Mouse (Mus musculus): ENCODE measurements at regions not wholly inside any gene's neighbourhood (a gene's known extent, or its start where the extent isn't known, plus 50 kb on each side); places are given as distances from the start of the nearest gene placed in this dataset.
"Not testable (repeated sequence)": the region's sequence is repeated elsewhere in the genome, so short reads cannot be mapped to it uniquely, and the experiment has no call there.

DNA sequence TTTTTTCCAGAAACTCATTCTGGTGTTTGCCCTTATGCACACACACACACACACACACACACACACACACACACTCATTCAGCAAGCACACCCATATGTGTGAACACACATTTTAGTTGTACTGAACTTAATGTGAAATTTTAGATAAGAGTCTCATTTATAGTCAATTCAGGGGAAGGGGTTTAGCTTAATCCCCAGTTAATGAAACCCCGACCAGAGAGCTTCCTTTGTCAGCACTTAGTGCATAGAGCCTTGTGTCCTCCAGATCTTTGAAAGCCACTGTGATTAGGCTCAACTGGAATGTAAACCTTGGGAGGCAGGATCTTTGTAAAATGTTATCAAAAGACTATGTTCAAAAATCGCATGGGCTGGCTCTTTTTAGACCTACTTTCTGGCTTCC lies 53.4 kb downstream of the Rps12 start:
- DNase-seq: no peak

DNA sequence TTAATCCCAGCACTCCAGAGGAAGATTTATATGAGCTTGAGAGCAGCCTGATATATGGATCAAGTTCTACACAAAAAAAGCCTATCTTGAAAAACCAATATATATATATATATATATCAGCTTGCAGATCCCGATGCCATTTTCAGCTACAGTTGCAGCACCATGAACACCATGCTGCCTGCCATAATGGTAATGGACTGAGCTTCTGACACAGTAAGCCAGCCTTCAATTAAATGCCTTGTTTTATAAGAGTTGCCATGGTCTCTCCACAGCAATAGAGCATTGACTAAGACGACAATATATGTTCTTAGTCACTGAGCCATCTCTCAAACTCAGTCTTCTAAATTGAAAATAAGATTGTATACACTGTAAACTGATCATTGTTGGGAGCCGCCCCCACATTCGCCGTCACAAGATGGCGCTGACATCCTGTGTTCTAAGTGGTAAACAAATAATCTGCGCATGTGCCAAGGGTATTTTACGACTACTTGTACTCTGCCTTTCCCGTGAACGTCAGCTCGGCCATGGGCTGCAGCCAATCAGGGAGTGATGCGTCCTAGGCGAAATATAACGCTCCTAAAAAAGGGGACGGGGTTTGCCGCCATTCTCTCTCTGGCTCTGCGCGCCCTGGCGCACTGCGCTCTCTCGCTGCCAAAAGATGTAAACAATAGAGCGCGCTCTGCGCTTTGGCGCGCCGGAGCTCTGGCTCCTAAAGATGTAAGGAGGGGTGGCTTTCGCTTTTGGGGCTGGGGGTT lies 60.9 kb downstream of the Rps12 start:
- not testable (repeated sequence) for DNase-seq

DNA sequence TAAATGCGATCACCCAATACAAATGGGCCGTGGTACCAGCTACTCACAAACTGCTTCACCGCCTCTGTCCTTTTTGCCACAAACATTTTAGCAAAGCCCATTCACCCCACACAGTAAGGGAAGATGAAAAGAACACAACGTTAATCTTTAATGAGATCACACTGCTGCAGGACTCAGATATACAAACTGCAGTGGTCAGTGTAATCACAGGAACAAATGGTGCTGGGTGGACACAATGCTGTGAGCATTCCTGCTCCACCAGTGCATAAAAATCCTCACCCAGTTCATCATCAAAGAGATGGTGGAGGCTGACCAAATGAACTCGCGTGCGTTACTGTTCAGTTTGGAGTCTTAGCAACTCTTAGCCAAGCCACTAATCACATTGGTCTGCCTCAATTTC lies 69.0 kb downstream of the Rps12 start:
- no peak for DNase-seq

DNA sequence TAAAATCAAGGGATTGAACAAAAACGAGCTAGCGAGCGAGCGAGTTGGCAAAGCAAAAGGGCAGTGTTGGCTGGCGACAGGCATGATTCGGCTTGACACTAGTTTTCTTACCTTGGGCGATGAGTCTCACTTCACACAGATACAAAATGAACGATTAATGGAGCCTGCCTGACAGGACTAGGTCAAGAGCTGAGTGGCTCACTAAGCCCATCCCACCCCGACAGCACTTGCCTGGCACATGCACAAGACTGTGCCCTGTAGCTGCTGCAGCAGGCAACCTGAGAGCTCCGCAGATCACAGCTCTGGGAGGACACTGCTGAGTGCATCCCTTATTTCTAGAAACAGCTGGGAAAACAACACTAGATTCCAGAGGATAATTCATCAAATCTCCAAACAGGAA lies 71.6 kb downstream of the Rps12 start:
- DNase-seq: peak; percentile 21 to 28

DNA sequence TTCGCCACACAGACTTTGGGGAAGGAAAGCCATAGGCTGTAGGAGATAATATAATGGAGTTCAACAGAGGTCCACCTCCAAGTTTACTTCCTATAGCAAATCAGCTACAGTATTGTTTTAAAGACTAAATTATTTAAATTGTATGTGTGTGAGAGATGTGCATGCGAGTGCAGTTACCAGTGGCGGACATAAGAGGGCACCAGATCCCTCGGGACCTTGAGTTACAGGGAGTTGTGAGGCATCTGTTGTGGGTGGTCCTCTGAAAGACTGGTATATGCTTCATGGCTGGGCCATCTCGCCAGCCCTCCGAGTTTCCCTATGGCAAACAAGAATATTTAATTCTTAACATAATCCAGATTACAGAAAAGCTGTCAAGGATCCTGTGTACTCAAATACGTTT lies 72.0 kb downstream of the Rps12 start:
- DNase-seq: no peak

DNA sequence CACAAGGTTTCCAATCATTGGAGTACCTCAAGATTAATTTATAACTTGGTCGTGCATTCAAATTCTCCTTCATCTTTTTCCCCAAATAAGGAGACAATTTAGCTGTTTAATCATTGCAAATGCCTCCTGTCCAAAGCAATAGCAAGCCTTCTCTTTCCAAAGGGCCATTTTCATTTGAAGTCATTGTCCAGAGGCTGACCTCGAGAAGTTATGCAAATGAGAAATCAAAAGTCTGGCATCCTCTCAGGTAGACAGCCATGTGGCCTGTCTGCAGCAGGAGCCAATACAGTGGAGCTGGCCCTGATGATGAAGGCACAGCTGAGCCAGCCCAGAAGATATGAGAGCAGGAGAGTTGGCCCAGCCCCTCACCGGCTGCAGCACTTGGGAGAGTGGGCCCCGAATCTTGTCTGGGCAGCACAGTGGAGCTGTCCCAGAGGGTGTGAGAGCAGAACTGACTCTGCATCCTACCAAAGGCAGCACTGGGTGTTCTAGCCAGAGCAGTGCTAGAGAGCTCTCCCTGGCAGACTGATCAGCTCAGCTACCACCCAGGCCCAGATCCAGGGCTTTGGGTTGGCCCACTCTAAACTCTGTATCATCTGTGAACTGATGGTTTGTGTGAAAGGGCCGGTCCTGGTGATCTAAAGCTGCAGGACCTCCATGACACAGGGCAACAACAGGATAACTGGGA lies 74.2 kb downstream of the Rps12 start:
- no peak for DNase-seq

DNA sequence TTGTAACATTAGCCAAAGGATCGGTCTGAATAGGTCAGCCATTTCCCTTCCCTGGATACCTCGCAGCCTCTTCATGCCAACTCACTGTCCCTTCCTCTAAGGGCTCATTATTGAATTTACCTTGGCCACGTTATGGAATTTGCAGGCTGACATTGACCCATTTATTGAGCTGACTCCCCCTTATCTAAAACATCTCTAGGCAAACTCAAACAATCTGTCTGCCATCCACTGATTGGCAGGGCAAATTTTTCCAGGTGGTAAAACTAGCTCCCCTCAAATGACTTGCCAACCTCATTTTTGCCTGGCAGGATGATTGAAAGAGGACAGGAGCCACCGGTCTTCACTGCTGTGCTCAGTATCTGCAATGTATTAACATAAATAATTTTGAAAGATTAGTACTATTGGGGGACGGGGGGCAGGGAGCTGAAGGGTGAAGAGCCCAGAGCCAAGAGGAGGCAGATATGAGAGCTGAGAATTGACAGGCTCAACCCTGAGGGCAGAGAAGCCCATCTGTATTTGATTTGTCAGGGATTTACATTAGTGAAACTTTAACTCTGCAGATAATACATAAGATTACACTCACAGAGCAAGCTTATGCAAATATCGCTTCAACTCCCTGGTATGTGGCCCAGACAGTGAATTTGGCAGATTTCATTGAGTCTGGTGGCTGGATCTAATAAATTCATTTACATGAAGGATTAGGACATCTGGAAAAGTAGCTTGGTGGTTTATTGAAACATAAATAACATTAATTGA lies 75.5 kb downstream of the Rps12 start:
- no peak for DNase-seq

DNA sequence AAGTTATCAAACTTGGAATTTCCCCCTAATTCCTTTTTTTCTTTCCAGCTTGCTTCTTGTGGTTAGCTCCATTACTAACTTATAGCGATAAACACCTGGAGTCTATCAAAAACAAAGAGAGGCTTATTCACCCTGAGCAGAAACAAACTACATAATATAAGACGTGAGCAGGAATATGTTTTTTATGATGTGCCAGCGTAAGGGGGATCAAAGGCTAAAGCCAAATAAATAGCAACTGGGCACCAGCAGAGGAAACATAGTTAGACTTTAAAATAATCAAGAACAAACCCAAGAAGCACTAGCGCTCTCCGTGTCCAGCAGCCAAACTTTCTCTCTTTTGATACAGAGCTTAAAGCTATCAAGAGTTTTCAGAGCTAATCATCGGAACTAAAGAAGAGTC lies 76.1 kb downstream of the Rps12 start:
- DNase-seq: no peak

DNA sequence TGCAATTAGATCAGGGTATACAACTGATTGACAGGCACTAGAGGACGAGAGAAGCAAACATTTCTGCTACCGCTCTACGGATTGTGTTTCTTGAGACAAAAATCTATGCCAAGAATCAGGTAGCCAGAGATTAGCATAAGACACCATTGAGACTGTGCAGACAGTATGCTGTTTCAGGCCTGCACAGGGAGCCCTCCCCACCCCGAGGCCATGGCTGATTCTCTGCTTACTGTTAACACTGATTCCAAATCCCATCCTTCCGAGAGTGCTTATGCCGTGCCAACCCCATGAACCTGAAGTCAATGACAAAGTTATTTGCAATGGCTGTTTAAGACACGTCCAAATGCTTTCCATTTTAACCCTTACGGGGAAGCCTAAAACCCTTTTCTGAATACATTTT lies 78.8 kb downstream of the Rps12 start:
- no peak for DNase-seq

DNA sequence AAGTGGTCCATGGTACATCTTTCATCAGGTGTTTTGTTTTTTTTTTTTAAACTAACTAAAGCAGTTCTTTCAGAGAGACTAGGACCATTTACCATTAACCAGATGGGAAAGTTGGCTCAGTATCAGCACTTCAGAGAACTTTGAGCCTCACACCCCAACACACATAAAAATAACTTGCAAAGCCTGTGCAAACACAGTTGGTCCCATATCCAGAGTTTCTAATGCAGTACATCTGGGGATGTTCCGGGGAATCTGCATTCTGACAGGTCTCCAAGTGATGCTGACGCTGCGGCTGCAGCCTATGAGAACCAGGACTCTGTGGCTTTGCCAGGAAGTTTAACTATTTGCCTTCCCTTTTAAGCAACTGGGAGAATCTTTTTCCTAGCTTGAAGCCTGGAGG lies 79.9 kb downstream of the Rps12 start:
- DNase-seq: no peak

DNA sequence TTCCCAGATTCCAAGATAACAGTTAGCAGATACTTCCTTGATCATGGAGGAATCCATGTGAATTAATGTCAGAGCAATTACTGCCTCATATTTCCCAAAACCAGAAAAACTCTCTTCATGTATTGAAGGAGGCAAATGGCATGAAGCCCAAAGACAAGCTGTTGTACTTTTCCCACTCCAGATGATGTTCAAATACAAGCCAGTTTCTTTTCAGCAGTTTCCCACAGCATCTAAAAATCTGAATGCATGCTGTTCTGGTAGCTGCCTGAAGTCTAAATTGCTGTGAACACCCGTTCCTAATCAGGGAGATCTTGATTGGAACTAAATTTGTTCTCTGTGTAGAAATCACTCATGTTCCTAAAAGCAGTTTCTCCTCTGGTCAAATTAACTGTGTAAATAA lies 83.0 kb downstream of the Rps12 start:
- DNase-seq: no peak

DNA sequence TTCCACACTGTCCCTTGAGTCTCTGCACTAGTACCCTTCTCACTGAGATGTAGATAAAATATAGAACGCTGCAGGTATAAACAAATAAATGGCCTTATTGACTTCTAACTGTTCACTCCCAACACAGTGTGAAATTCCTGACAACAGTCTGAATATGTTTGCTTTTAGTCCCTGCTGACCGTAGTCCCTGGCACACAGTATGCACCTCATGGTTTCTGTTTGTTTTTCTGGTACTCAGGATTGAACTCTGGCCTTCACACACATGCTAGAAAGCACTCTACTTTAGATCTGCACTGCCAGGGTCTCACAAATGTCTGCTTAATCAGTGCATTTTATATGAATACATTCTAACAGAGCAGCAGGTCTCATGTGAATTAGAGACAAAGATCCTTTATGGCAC lies 95.8 kb downstream of the Rps12 start:
- DNase-seq: no peak

DNA sequence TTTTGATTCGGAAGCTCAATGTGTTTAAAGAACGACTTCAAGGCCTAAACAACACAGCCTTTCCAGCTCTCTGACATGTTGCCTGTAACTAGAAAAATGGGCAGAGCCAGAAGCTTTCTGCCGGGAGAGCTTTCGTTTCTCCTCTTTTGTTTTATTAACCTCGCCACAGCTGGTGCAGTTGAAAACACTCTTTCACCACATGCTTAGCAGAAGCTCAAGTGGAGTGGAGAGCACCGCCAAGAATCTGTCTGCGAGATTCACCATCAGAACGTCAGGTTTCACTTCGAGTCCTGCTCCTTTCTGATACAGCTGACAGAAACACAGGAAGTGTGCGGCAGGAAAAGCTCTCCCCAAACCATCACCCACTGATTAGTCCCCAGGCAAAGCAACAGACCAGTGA lies 100.1 kb downstream of the Rps12 start:
- DNase-seq: peak; percentile 16 to 28

DNA sequence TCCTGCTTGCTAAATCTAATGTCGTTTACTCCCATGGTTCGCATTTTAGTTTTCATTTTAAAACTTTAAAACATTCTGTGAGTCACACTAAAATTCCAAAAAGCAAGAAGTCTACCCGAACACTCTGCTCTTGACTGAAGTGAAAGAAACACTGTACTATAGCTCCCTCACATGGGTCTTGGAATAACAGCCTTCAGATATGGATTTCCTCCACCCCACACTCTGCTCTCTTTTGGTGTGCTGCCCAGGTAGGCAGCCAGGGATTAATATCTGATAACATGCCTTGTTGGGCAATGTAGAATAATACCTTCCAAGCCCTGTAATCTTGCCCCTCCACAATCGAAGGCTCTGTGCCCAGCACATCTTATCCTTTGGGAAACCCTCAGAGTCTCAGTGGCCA lies 104.0 kb downstream of the Rps12 start:
- DNase-seq: no peak

DNA sequence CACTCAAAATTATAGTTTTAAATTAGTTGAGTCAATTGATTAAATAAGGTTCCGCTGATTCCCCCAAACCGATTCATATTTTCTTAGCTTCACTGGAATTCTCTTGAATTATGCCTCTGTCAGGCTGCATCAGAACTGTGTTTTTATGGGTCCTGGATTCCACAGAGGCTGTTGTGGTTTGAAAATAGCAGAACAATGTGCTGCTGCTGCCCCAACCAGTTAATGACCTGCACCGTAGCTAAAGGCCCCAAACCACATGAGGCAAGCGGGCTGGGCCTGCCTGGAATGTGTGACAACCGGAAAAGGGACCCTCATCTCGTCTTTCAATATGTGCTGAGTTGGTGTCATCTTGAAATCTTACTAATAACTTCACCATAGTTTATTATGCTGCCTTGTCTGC lies 111.2 kb downstream of the Rps12 start:
- DNase-seq: peak; percentile 37 to 44

DNA sequence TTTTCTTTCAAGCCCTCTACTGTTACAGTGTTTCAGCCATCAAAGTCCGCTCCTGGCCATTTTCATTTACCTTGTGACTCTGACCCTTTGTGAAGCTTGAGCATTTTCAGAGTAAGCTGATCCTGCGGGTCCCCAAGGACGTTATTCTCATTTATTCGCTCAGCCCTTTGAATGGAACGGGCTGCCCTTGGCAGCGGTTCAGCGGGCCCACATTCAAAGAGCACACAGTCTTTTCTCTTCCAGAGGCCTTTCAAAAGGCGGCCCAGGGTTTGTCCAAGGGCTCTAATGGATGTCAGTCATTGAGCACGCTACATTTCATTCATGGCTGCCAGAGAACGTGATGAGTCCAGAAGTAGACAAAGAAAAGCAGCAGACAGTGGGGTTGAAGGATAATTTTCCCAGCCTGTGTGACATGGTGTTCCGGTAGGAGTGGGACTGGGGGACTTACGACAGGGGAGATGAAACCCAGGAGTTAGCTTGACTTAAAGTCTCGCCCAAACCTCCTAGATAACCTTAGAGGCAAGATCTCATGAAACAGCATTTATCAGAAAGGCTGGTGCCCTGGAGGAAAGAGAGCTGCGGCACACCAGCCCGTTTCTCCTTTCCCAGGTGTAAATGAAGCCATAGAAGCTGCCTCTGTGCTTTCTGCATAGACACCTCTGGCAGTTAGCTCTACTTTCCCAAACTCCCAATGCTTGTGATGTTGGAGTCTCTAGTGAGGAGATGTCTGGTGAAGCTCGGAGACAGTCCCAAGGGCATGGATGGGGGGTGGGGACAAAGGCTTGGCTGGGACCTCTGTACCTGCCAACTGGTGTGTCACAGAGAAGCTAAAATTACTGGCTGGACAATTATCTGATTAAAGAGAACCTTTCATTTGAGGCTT lies 112.2 kb downstream of the Rps12 start:
- DNase-seq: peak; percentile 32 to 45

DNA sequence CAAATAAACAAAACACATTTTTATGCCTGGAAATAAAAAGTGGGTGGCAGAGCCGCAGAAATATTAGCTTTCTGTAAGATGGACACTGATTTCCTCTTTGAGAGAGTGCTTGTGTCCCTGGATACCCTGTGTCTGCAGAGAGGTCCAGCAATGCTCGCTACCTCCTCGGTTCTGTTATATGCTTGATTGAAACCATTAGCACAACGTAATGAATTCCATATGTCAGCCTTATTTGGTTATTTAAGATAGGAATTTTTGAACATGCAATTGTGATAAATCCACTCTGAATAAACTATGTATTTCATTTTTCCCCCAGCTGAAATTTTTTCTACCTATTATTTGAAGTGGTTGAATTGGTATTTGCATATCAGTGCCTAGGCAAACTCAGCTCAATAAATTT lies 114.8 kb downstream of the Rps12 start:
- no peak for DNase-seq

DNA sequence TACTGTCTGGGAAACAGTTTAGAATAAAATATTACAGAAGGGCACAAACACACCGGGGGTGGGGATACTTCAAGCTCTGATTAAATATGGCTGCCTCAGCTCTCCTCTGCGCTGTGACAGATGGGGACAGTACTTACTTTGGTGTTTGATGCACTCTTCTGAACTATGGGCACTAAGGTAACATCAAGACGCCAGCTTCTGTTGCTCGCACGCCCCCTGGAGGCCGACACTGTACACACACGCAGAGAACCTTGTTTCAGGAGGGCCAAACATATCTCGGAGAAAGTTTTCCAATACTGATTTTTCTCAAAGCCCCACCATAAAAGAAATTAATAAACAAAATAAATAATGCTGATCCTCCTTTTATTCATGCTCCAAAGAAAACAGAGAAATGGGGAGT lies 115.6 kb downstream of the Rps12 start:
- peak; percentile 63 to 64 for DNase-seq

DNA sequence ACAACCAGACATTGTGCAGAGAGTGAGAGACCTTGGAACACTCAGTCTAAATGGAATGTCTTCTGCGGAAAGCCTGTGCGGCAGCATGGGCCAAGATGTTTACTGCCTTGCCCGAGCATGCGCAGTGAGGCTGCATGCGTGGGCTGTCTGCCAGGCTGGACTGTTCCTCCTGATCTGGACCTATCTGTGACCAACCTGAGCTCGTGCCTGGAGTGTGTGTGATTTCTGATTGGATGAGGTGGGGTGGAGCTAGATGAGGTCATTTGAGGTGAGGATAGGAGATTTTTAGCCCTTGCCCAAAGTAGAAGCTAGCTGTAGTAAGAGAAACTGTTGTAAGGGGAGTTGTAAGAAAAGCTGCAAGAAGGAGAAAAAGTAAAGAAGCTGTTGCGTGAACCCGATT lies 121.2 kb downstream of the Rps12 start:
- DNase-seq: not testable (repeated sequence)

DNA sequence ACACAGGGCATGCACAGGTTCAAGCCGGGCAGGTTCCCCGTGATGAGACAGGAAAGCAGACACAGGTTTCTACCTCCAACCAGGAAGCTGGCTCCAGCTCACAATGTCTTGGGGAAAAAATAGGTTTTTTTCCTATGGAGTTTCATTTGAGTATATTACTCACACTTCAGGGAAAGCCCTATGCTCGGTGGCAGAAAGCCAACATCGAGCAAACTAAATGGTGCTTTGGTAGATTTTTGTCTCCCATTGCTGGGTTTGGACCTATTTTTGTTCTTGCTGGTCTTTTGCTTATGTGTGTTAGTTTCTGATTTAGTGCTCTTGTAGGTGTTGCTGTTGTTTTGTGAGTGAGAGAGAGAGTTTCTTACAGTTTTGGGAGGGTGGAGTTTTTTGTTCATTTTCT lies 160.9 kb downstream of the Rps12 start:
- no peak for DNase-seq

DNA sequence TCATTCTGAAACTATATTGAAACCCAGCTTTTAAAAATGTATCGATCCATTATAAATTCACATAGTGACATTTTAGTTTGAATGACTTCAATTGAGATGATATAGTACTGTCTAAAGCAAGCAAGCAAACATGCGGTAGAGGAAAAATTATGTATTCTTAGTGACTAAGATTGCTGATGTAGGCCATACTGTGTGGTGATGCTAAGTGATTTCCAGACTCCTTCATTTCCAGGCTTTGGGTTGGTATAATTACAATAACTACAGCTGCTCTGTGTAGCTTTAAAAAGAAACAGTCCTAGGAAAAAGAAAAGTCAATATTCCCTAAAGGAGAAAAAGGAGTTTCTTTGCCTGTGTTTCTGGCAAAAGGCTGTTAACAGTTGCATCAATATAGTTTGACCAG lies 175.0 kb downstream of the Rps12 start:
- no peak for DNase-seq

DNA sequence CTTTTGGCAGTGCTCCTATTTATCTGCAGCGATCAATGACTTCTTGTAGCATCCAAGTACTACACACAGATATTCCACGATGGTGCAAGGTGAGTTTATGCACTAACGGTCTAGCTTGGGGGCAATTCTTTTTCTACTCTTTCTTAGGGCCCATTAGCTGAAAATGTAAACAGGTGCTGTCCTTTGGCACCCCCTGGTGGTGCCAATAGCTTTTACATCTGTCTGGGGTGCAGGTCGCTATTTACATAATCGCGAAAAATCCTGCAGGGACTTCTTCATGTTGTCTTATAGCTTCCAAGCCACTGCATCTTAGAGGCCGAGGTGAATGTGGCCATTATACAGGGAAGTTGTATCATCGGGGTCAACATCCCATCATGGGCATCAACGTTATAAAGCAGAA lies 175.9 kb downstream of the Rps12 start:
- peak; percentile 76 to 81 for DNase-seq

DNA sequence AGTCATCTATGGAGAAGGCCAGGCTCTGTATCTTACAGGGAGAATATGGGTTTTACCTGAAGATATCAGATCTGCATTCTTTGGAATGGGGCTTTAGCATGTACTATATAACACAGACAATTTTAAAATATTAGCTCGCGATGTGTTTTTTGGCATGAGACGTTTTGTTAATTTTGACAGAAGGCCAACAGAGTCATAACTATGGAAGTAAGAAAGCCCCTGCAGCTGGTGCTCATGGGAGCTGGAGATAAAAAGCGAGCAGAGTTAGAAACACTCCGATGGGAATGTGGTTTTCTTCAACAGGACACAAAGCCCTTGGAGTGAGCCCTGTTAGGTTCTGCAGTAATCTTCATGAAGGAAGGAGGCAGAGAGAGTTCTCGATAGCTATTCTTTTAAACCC lies 176.6 kb downstream of the Rps12 start:
- no peak for DNase-seq

Measured in kidney, postnatal 4 days (tissue).